20 mouse cellular contexts compared by ENCODE assay signal in genomic region chr19:41694610-41695009, GRCm38 (mm10). TPM values are rescaled to one million over a fixed set of nuclear protein-coding genes. Genes with fewer than 3 reads are reported as not detected.
DNase-seq lines count a peak whose midpoint lies in the region; ATAC-seq and TF ChIP-seq lines count a peak whose summit lies in the region.
"Had no signal": no experiment of that assay in that cellular context is flagged by ENCODE, and none has a peak within 500 bp of the region (broad histone marks: within the 10 kb centered on the region; RNA-seq: fewer than 3 reads in every experiment).

No protein-coding gene starts in this region.

- 75% methylated on average over 9 of the region's 9 CpGs for WGBS in forebrain, embryonic 15.5 days
- 80% methylated on average over 9 of the region's 9 CpGs for WGBS in forebrain, embryonic 11.5 days
- 75% methylated on average over 9 of the region's 9 CpGs for WGBS in forebrain, postnatal 0 days
- WGBS in midbrain, embryonic 11.5 days, result 71% methylated on average over 9 of the region's 9 CpGs
- 60% methylated on average over 9 of the region's 9 CpGs for WGBS in neural tube, embryonic 14.5 days

- H3K9ac ChIP-seq in forebrain, embryonic 15.5 days (replicated peaks), result no peak overlapping the region
- no peak overlapping the region for H3K9ac ChIP-seq in forebrain, embryonic 11.5 days (ENCODE audit: low read length)
- no peak overlapping the region for H3K9ac ChIP-seq in forebrain, postnatal 0 days
- H3K9ac ChIP-seq in midbrain, embryonic 11.5 days (ENCODE audit: low read length), result peak overlapping the region; percentile 28; the same call in 1 of the 2 replicates
- no peak overlapping the region for H3K9ac ChIP-seq in neural tube, embryonic 14.5 days (replicated peaks; ENCODE audit: low read depth, low read length)
- H3K9ac ChIP-seq: limb, embryonic 12.5 days; liver, embryonic 14.5 days had no signal

- ATAC-seq in forebrain, embryonic 15.5 days (replicated peaks), result no peak
- ATAC-seq in forebrain, embryonic 11.5 days (replicated peaks; ENCODE audit: low FRiP score), result no peak
- ATAC-seq in forebrain, postnatal 0 days, result no peak
- ATAC-seq in midbrain, embryonic 11.5 days (ENCODE audit: low FRiP score), result no peak
- ATAC-seq in neural tube, embryonic 14.5 days (ENCODE audit: low read depth), result no peak
- ATAC-seq: intestine, embryonic 16.5 days; lung, postnatal 0 days had no signal

- H3K4me1 ChIP-seq in forebrain, embryonic 15.5 days, result peaks cover 75% of the 10 kb centered on the region
- peaks cover 20% of the 10 kb centered on the region; the same call in 1 of the 2 replicates for H3K4me1 ChIP-seq in forebrain, embryonic 11.5 days (replicated peaks; ENCODE audit: control insufficient read depth, insufficient read depth, low read length)
- H3K4me1 ChIP-seq in forebrain, postnatal 0 days (ENCODE audit: insufficient read depth), result peaks cover 31% of the 10 kb centered on the region
- peaks cover 53% of the 10 kb centered on the region for H3K4me1 ChIP-seq in midbrain, embryonic 11.5 days (ENCODE audit: control insufficient read depth, insufficient read depth, low read length)
- H3K4me1 ChIP-seq in neural tube, embryonic 14.5 days (ENCODE audit: control insufficient read depth, insufficient read depth, low read length), result peaks cover 70% of the 10 kb centered on the region

- no peaks in the 10 kb centered on the region for H3K27me3 ChIP-seq in forebrain, embryonic 15.5 days
- peaks cover 3% of the 10 kb centered on the region; the same call in 1 of the 2 replicates for H3K27me3 ChIP-seq in forebrain, embryonic 11.5 days (ENCODE audit: control insufficient read depth, insufficient read depth, low read length)
- no peaks in the 10 kb centered on the region; the same call in 1 of the 2 replicates for H3K27me3 ChIP-seq in forebrain, postnatal 0 days (ENCODE audit: insufficient read depth, low read length)
- H3K27me3 ChIP-seq in midbrain, embryonic 11.5 days (ENCODE audit: control insufficient read depth, insufficient read depth, low read length), result peaks cover 13% of the 10 kb centered on the region
- no peaks in the 10 kb centered on the region for H3K27me3 ChIP-seq in neural tube, embryonic 14.5 days (ENCODE audit: control insufficient read depth, insufficient read depth, low read length)

- H3K36me3 ChIP-seq in forebrain, embryonic 15.5 days, result no peaks in the 10 kb centered on the region
- H3K36me3 ChIP-seq in forebrain, embryonic 11.5 days (ENCODE audit: control insufficient read depth, insufficient read depth, low read length), result no peaks in the 10 kb centered on the region
- H3K36me3 ChIP-seq in forebrain, postnatal 0 days (ENCODE audit: insufficient read depth), result no peaks in the 10 kb centered on the region
- H3K36me3 ChIP-seq in midbrain, embryonic 11.5 days (ENCODE audit: control insufficient read depth, insufficient read depth, low read length), result no peaks in the 10 kb centered on the region
- H3K36me3 ChIP-seq in neural tube, embryonic 14.5 days (ENCODE audit: control insufficient read depth, insufficient read depth, low read length), result no peaks in the 10 kb centered on the region
- H3K36me3 ChIP-seq: limb, embryonic 12.5 days had no signal

- TF ChIP-seq CTCF in forebrain, postnatal 0 days (IDR thresholded peaks at IDR 0.05; ENCODE audit: low read depth), result no peak

- H3K4me3 ChIP-seq in forebrain, embryonic 15.5 days, result no peak overlapping the region
- no peak overlapping the region for H3K4me3 ChIP-seq in forebrain, embryonic 11.5 days (ENCODE audit: low read depth, low read length)
- H3K4me3 ChIP-seq in forebrain, postnatal 0 days (ENCODE audit: low read depth, low read length), result no peak overlapping the region
- H3K4me3 ChIP-seq in midbrain, embryonic 11.5 days (ENCODE audit: low read depth, low read length), result no peak overlapping the region
- no peak overlapping the region for H3K4me3 ChIP-seq in neural tube, embryonic 14.5 days (ENCODE audit: low read depth, low read length)
- H3K4me3 ChIP-seq: erythroblast, embryonic 14.5 days; limb, embryonic 12.5 days; megakaryocyte, embryonic 14.5 days had no signal

- no peaks in the 10 kb centered on the region for H3K9me3 ChIP-seq in forebrain, embryonic 15.5 days
- H3K9me3 ChIP-seq in forebrain, embryonic 11.5 days (ENCODE audit: control insufficient read depth, low read length), result no peaks in the 10 kb centered on the region
- no peaks in the 10 kb centered on the region for H3K9me3 ChIP-seq in forebrain, postnatal 0 days (ENCODE audit: low read length)
- H3K9me3 ChIP-seq in midbrain, embryonic 11.5 days (ENCODE audit: control insufficient read depth, low read length), result no peaks in the 10 kb centered on the region; the same call in 1 of the 2 replicates
- no peaks in the 10 kb centered on the region for H3K9me3 ChIP-seq in neural tube, embryonic 14.5 days (ENCODE audit: control insufficient read depth, low read length)
- H3K9me3 ChIP-seq: limb, embryonic 12.5 days; megakaryocyte, embryonic 14.5 days had no signal

- no peak overlapping the region for H3K4me2 ChIP-seq in forebrain, embryonic 15.5 days (replicated peaks)
- H3K4me2 ChIP-seq in forebrain, embryonic 11.5 days (ENCODE audit: low read depth, low read length, severe bottlenecking), result no peak overlapping the region
- no peak overlapping the region for H3K4me2 ChIP-seq in forebrain, postnatal 0 days (ENCODE audit: low read depth)
- H3K4me2 ChIP-seq in midbrain, embryonic 11.5 days, result no peak overlapping the region
- H3K4me2 ChIP-seq in neural tube, embryonic 14.5 days (ENCODE audit: low read depth, low read length), result no peak overlapping the region
- H3K4me2 ChIP-seq: heart, embryonic 11.5 days; limb, embryonic 12.5 days had no signal

- H3K27ac ChIP-seq in forebrain, embryonic 15.5 days (replicated peaks), result peak overlapping the region; percentile 41
- no peak overlapping the region for H3K27ac ChIP-seq in forebrain, embryonic 11.5 days (ENCODE audit: low read depth, low read length)
- peak overlapping the region; percentile 75; the same call in 1 of the 2 replicates for H3K27ac ChIP-seq in forebrain, postnatal 0 days (ENCODE audit: low read depth, low read length)
- H3K27ac ChIP-seq in midbrain, embryonic 11.5 days (ENCODE audit: low read depth, low read length), result peak overlapping the region; percentile 7
- peak overlapping the region; percentile 74 for H3K27ac ChIP-seq in neural tube, embryonic 14.5 days (ENCODE audit: low read depth, low read length)
- H3K27ac ChIP-seq: kidney, postnatal 0 days; limb, embryonic 12.5 days; liver, embryonic 14.5 days had no signal

- DNase-seq in forebrain, embryonic 11.5 days (ENCODE audit: low spot score), result no peak
- no peak for DNase-seq in forebrain, postnatal 0 days
- no peak for DNase-seq in midbrain, embryonic 11.5 days (ENCODE audit: low spot score, missing footprints)
- DNase-seq in urinary bladder, postnatal 10 days (ENCODE audit: low spot score), result no peak
- no peak for DNase-seq in lung, postnatal 36 days
- DNase-seq: adrenal gland, postnatal 10 days; cerebellum, adult 2 months; heart, postnatal 14 days; right cerebral cortex, postnatal 25 days; thymus, postnatal 25 days had no signal

RNA-seq across cellular contexts. Expression of gene Slit1, which starts 48.9 kb away (rescaled TPM):
- polyA plus RNA-seq in forebrain, embryonic 15.5 days (2015; fragmentation: Nextera tagmentation; extraction: Ambion mirVana), result 17.5 and 21.0 TPM in 2 replicates
- 4.6 and 5.6 TPM in 2 replicates for polyA plus RNA-seq in forebrain, embryonic 11.5 days (2014; fragmentation: Nextera tagmentation; extraction: Ambion mirVana)
- total RNA-seq in forebrain, postnatal 0 days (2014; rRNA removed), result 37.2 and 61.8 TPM in 2 replicates
- 8.7 and 13.4 TPM in 2 replicates for polyA plus RNA-seq in forebrain, postnatal 0 days (2015; fragmentation: Nextera tagmentation; extraction: Ambion mirVana)
- 8.8 and 10.2 TPM in 2 replicates for polyA plus RNA-seq in midbrain, embryonic 11.5 days (2014; fragmentation: Nextera tagmentation; extraction: Ambion mirVana)
- polyA plus RNA-seq in neural tube, embryonic 14.5 days (2014; fragmentation: Nextera tagmentation; extraction: Ambion mirVana), result 38.5 and 53.5 TPM in 2 replicates
